Mouse (Mus musculus) limb, embryonic 13.5 days (tissue): ENCODE measurements around the gene Cerk. TPM values are rescaled to one million over a fixed set of nuclear protein-coding genes. Genes with fewer than 3 reads are reported as not detected.
"Not testable (repeated sequence)": the region's sequence is repeated elsewhere in the genome, so short reads cannot be mapped to it uniquely, and the experiment has no call there.

Source experiments
- ATAC-seq: fragments of 200-750 bp; cut with Nextera tagmentation; 2 replicates; pipeline ENCODE4 v1.8.0; 2017; ENCODE audit warnings: low read depth, moderate number of reproducible peaks, moderate TSS enrichment; ENCODE audit not compliant: low FRiP score
- H3K27ac ChIP-seq: fragments of 300-500 bp; sonication (generic); 2 replicates; pipeline ENCODE4 v1.5.1; 2015; ENCODE audit warnings: inconsistent platforms, mild to moderate bottlenecking, moderate library complexity
- H3K27me3 ChIP-seq: fragments of 300-500 bp; sonication (generic); 2 replicates; pipeline ENCODE4 v1.6.1; 2015; ENCODE audit warnings: mild to moderate bottlenecking, inconsistent platforms
- H3K36me3 ChIP-seq: fragments of 300-500 bp; sonication (generic); 2 replicates; pipeline ENCODE4 v1.6.1; 2015; ENCODE audit warnings: inconsistent platforms, mild to moderate bottlenecking, moderate library complexity
- H3K4me1 ChIP-seq: fragments of 300-500 bp; sonication (generic); 2 replicates; pipeline ENCODE4 v1.6.1; 2015; ENCODE audit warnings: inconsistent platforms
- H3K4me2 ChIP-seq: fragments of 300-500 bp; sonication (generic); replicated peaks from 2 replicates; pipeline ENCODE4 v1.6.1; 2015; ENCODE audit warnings: inconsistent platforms, mild to moderate bottlenecking, moderate library complexity
- H3K4me3 ChIP-seq: fragments of 300-500 bp; sonication (generic); 2 replicates; pipeline ENCODE4 v1.5.1; 2015; ENCODE audit warnings: moderate library complexity, mild to moderate bottlenecking, inconsistent platforms
- H3K9ac ChIP-seq: fragments of 300-500 bp; sonication (generic); 2 replicates; pipeline ENCODE4 v1.6.1; 2015; ENCODE audit warnings: mild to moderate bottlenecking, inconsistent platforms
- H3K9me3 ChIP-seq: fragments of 300-500 bp; sonication (generic); 2 replicates; pipeline ENCODE4 v1.6.1; 2016; ENCODE audit warnings: inconsistent platforms
- WGBS: fragments of 180-500 bp; shearing (Covaris S2); methylation state at CpG from one replicate; pipeline ENCODE4 v1.1.7; 2015; 5-methylcytosine and 5-hydroxymethylcytosine counted together
- polyA plus RNA-seq: library from polyadenylated mRNA; unstranded; fragments of >200 nt; fragmentation: Nextera tagmentation; extraction: Ambion mirVana; gene quantifications from 2 replicates; pipeline ENCODE4 v1.2.1, GENCODE M21; 2015

The Cerk gene
- polyA plus RNA-seq, 1 experiment from 2014 or later: 18.6 TPM

GRCm38 (mm10) chr15:86221901-86222300, 36.0 kb upstream of the Cerk start:
- H3K9ac ChIP-seq, H3K27me3 ChIP-seq, ATAC-seq, H3K9me3 ChIP-seq, H3K4me1 ChIP-seq, H3K4me3 ChIP-seq, H3K4me2 ChIP-seq, H3K36me3 ChIP-seq, H3K27ac ChIP-seq: not testable (repeated sequence)
- 76% methylated on average over 11 of the region's 11 CpGs for WGBS

DNA sequence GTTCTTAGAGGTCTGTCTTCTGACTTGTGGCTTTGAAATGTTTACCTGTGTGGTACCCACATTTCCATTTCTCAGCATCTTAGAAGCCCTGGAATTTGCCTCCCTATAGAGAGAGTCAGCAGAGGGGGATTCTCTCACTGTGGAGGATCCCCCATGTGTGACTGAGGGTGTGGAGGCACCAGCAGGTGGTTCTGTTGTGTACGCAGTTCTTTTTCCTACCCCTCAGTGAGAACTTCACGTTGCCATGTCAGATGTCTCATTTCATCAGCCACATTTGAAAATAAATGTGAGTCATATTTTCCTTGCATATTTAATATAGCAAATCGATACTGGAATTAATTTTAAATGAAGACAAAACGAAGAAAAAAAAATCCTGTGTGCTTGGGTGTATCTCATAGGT, 35.4 kb upstream of the Cerk start:
- H3K9me3 ChIP-seq: peaks cover 5% of the 10 kb centered on the region; the same call in 1 of the 2 replicates
- ATAC-seq: no peak
- H3K4me3 ChIP-seq: no peak overlapping the region
- no peaks in the 10 kb centered on the region for H3K4me1 ChIP-seq
- WGBS: 79% methylated on average over 4 of the region's 4 CpGs
- no peak overlapping the region for H3K27ac ChIP-seq
- H3K36me3 ChIP-seq: peaks cover 4% of the 10 kb centered on the region; the same call in 1 of the 2 replicates
- H3K4me2 ChIP-seq: no peak overlapping the region
- no peak overlapping the region for H3K9ac ChIP-seq
- no peaks in the 10 kb centered on the region for H3K27me3 ChIP-seq

DNA sequence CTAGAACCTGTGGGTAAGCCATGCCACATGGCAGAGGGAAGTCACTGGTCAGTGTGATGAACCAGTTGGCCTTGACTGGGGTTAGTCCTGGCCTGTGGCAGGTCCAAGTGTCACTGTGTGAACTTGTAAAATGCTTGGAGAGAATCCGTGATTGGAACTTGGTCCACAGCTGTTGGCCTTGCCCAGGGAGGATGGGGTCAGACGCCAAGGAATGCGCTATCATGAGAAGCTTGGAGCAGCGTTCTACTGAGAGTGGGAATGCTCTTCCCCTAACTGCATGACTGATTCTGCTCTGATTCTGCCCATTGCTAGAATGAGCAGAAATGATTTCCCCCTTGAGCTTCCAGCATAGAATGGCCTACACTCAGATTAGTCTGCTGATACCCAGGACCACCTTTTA, 34.8 kb upstream of the Cerk start:
- 82% methylated on average over 4 of the region's 4 CpGs for WGBS
- no peak for ATAC-seq

GRCm38 (mm10) chr15:86220229-86220630, 34.3 kb upstream of the Cerk start:
- H3K36me3 ChIP-seq: peaks cover 4% of the 10 kb centered on the region; the same call in 1 of the 2 replicates
- no peak overlapping the region for H3K4me3 ChIP-seq
- no peak for ATAC-seq
- no peaks in the 10 kb centered on the region for H3K27me3 ChIP-seq
- 82% methylated on average over 5 of the region's 5 CpGs for WGBS
- H3K4me2 ChIP-seq: no peak overlapping the region
- H3K9ac ChIP-seq: no peak overlapping the region
- peaks cover 5% of the 10 kb centered on the region; the same call in 1 of the 2 replicates for H3K9me3 ChIP-seq
- H3K4me1 ChIP-seq: peaks cover 3% of the 10 kb centered on the region
- H3K27ac ChIP-seq: no peak overlapping the region

More for the DNA sequence above, 34.8 kb upstream of the Cerk start:
- Histone ChIP-seq H3K27me3 (no peaks in the 10 kb centered on the region), H3K9ac (no peak overlapping the region), H3K27ac (no peak overlapping the region), H3K4me2 (no peak overlapping the region), H3K4me1 (no peaks in the 10 kb centered on the region), H3K36me3 (peaks cover 4% of the 10 kb centered on the region; the same call in 1 of the 2 replicates), H3K4me3 (no peak overlapping the region), H3K9me3 (peaks cover 5% of the 10 kb centered on the region; the same call in 1 of the 2 replicates)

GRCm38 (mm10) chr15:86219534-86220228, 33.7 kb upstream of the Cerk start:
- Histone ChIP-seq H3K4me3 (no peak overlapping the region), H3K27ac (no peak overlapping the region), H3K9ac (no peak overlapping the region), H3K9me3 (peaks cover 5% of the 10 kb centered on the region; the same call in 1 of the 2 replicates), H3K4me1 (peaks cover 8% of the 10 kb centered on the region), H3K36me3 (peaks cover 4% of the 10 kb centered on the region; the same call in 1 of the 2 replicates), H3K27me3 (no peaks in the 10 kb centered on the region), H3K4me2 (no peak overlapping the region)
- ATAC-seq: no peak
- 73% methylated on average over 7 of the region's 7 CpGs for WGBS

DNA sequence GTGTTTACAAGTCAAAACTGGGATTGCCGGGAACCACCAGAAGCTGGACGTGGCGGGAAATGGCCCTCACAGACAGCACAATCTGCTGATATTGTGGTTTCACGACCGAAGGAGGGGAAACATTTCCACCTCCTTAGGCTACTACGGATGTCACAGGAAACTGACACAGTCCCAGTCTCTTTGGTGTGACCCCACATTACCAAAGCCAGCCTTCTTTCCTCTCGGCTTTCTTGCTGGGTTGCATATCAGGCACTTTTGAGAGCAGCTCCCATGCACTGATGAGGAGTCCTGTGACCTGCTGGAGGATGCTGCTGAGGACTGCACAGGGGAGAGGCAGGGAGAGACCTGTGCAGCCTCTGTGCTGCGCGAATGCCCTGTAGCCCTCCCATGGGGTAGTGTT, 30.7 kb upstream of the Cerk start:
- not testable (repeated sequence) for H3K27ac ChIP-seq, H3K9me3 ChIP-seq, H3K4me2 ChIP-seq, H3K4me3 ChIP-seq, ATAC-seq, H3K9ac ChIP-seq, H3K36me3 ChIP-seq, H3K27me3 ChIP-seq
- WGBS: 93% methylated on average over 9 of the region's 9 CpGs
- peaks cover 19% of the 10 kb centered on the region for H3K4me1 ChIP-seq

DNA sequence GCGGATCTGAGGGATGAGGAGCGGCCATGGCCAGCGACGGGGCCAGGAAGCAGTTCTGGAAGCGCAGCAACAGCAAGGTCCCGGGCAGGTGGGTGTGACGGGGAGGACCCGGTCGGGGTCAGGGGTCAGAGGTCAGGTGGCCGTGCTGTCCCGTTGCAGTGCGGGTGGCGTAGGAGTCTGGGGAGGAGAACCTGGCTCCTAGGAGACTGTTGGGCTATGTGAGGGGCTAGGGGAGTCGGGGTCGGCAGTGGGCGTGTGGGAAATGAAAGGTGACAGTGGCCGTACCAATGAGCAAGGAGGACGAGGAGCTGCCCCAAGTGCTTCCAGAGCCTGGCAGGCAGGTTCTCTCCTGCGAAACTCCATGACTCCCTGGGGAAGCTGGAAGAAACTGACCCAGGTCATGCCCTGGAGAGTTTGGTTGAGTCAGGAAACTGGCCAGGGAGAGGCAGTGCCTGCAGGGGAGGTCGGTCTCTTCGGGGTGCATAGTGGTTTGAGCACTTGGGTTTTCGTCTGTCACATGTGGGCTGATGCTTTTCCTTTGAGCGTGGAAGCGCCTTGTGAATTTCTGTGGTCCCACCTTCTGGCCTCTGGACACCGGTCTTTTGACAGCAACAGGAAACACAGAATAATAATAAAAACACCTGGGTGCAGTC, 28.7 kb upstream of the Cerk start:
- no peaks in the 10 kb centered on the region; the same call in 1 of the 2 replicates for H3K36me3 ChIP-seq
- H3K4me3 ChIP-seq: peak overlapping the region; percentile 92
- no peak; the same call in 1 of the 2 replicates for ATAC-seq
- H3K9ac ChIP-seq: peak overlapping the region; percentile 91
- peaks cover 19% of the 10 kb centered on the region for H3K4me1 ChIP-seq
- no peaks in the 10 kb centered on the region for H3K27me3 ChIP-seq
- H3K9me3 ChIP-seq: no peaks in the 10 kb centered on the region
- 14% methylated on average over 25 of the region's 25 CpGs for WGBS
- peak overlapping the region; percentile 95 for H3K4me2 ChIP-seq
- peak overlapping the region; percentile 33; the same call in 1 of the 2 replicates for H3K27ac ChIP-seq

GRCm38 (mm10) chr15:86213753-86214548, 28.0 kb upstream of the Cerk start, which contains the start of gene Tbc1d22a:
Tbc1d22a (plus strand) TSS chr15:86214459.
- Histone ChIP-seq H3K36me3 (no peaks in the 10 kb centered on the region; the same call in 1 of the 2 replicates), H3K9me3 (no peaks in the 10 kb centered on the region), H3K27ac (peak within 1 kb of the TSS; percentile 86), H3K4me3 (peak within 1 kb of the TSS; percentile 92), H3K27me3 (no peaks in the 10 kb centered on the region), H3K9ac (peak within 1 kb of the TSS; percentile 91), H3K4me1 (peaks cover 19% of the 10 kb centered on the region), H3K4me2 (peak within 1 kb of the TSS; percentile 95)
- under 1% methylated on average over 64 of the region's 64 CpGs for WGBS
- ATAC-seq: peak; percentile 93

DNA sequence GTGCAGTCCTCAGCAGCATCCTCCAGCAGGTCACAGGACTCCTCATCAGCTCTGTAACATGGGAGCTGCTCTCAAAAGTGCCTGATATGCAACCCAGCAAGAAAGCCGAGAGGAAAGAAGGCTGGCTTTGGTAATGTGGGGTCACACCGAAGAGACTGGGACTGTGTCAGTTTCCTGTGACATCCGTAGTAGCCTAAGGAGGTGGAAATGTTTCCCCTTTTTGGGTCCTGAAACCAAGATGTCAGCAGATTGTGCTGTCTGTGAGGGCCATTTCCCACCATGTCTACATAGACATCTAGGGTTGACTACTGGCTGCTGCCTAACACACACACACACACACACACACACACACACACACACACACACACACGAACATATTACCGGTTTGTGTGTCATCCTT, 26.3 kb upstream of the Cerk start:
- not testable (repeated sequence) for H3K4me2 ChIP-seq, H3K9ac ChIP-seq, H3K4me3 ChIP-seq, H3K9me3 ChIP-seq, H3K36me3 ChIP-seq, ATAC-seq, H3K27me3 ChIP-seq, H3K27ac ChIP-seq
- 90% methylated on average over 5 of the region's 5 CpGs for WGBS
- peaks cover 19% of the 10 kb centered on the region for H3K4me1 ChIP-seq

- 67% methylated on average over 4 of the region's 4 CpGs for WGBS
- H3K4me2 ChIP-seq: no peak overlapping the region
- no peak overlapping the region for H3K9ac ChIP-seq
- ATAC-seq: no peak
- H3K27ac ChIP-seq: no peak overlapping the region
- peaks cover 6% of the 10 kb centered on the region; the same call in 1 of the 2 replicates for H3K4me1 ChIP-seq
- H3K4me3 ChIP-seq: no peak overlapping the region
- H3K27me3 ChIP-seq: no peaks in the 10 kb centered on the region
- no peaks in the 10 kb centered on the region for H3K9me3 ChIP-seq
- no peaks in the 10 kb centered on the region for H3K36me3 ChIP-seq
Measured at GRCm38 (mm10) chr15:86206385-86206784, 20.4 kb upstream of the Cerk start.

- H3K27me3 ChIP-seq: no peaks in the 10 kb centered on the region
- no peaks in the 10 kb centered on the region for H3K36me3 ChIP-seq
- 53% methylated on average over 2 of the region's 2 CpGs for WGBS
- no peak overlapping the region for H3K4me2 ChIP-seq
- peaks cover 6% of the 10 kb centered on the region; the same call in 1 of the 2 replicates for H3K4me1 ChIP-seq
- H3K9ac ChIP-seq: no peak overlapping the region
- H3K27ac ChIP-seq: no peak overlapping the region
- no peaks in the 10 kb centered on the region for H3K9me3 ChIP-seq
- no peak overlapping the region for H3K4me3 ChIP-seq
- no peak for ATAC-seq
Measured at GRCm38 (mm10) chr15:86205300-86205699, 19.4 kb upstream of the Cerk start.
